Mouse (Mus musculus) CH12.LX (cell line): ENCODE results near the gene Slc45a3.

Source experiments
- BHLHE40 ChIP-seq: IDR thresholded peaks from 2 replicates; pipeline ENCODE4 v1.6.1; 2011; ENCODE audit warnings: mild to moderate bottlenecking, low read depth, low read length, improper control_type of control experiment
- CHD1 ChIP-seq: IDR thresholded peaks from 2 replicates; pipeline ENCODE4 v1.6.1; 2012; ENCODE audit warnings: low read depth, low read length, improper control_type of control experiment, inconsistent platforms
- CTCF ChIP-seq, 2 experiments: IDR thresholded peaks in 1 of 2; conservative IDR thresholded peaks in 1 of 2; 2 replicates each; pipeline ENCODE4 v1.5.1; 2011 to 2012; ENCODE audit warnings: low read depth in 2 of 2, low read length in 2 of 2, improper control_type of control experiment in 1 of 2, inconsistent platforms in 1 of 2, mild to moderate bottlenecking in 1 of 2, moderate library complexity in 1 of 2
- E2F4 ChIP-seq: IDR thresholded peaks from 2 replicates; pipeline ENCODE4 v1.6.1; 2011; ENCODE audit warnings: low read depth, low read length, improper control_type of control experiment; ENCODE audit not compliant: insufficient replicate concordance
- ELF1 ChIP-seq: IDR thresholded peaks from 2 replicates; pipeline ENCODE4 v1.6.1; 2014; ENCODE audit warnings: low read depth, mild to moderate bottlenecking, inconsistent platforms, low read length, improper control_type of control experiment
- ETS1 ChIP-seq: conservative IDR thresholded peaks from 2 replicates; pipeline ENCODE4 v1.6.1; 2012; ENCODE audit warnings: low read depth, mild to moderate bottlenecking, inconsistent platforms, low read length, improper control_type of control experiment, moderate library complexity
- JUND ChIP-seq: conservative IDR thresholded peaks from 2 replicates; pipeline ENCODE4 v1.6.1; 2011; ENCODE audit warnings: low read depth, low read length, improper control_type of control experiment
- KAT2A ChIP-seq: IDR thresholded peaks from 2 replicates; pipeline ENCODE4 v1.6.1; 2012; ENCODE audit warnings: low read length, improper control_type of control experiment, inconsistent platforms; ENCODE audit not compliant: insufficient replicate concordance
- MXI1 ChIP-seq: IDR thresholded peaks from 2 replicates; pipeline ENCODE4 v1.6.1; 2011; ENCODE audit warnings: mild to moderate bottlenecking, low read depth, low read length, improper control_type of control experiment
- NRF1 ChIP-seq: IDR thresholded peaks from 2 replicates; pipeline ENCODE4 v1.6.1; 2014; ENCODE audit warnings: low read depth, mild to moderate bottlenecking, inconsistent platforms, low read length, improper control_type of control experiment, moderate library complexity
- POLR2A ChIP-seq: IDR thresholded peaks from 2 replicates; pipeline ENCODE4 v1.6.1; 2011; ENCODE audit warnings: low read depth, mild to moderate bottlenecking, improper control_type of control experiment, low read length
- SMC3 ChIP-seq: IDR thresholded peaks from 2 replicates; pipeline ENCODE4 v1.6.1; 2011; ENCODE audit warnings: low read depth, low read length, improper control_type of control experiment
- TCF12 ChIP-seq: IDR thresholded peaks from 2 replicates; pipeline ENCODE4 v1.6.1; 2014; ENCODE audit warnings: low read depth, mild to moderate bottlenecking, inconsistent platforms, low read length, improper control_type of control experiment
- UBTF ChIP-seq: IDR thresholded peaks from 2 replicates; pipeline ENCODE4 v1.6.1; 2012; ENCODE audit warnings: low read depth, mild to moderate bottlenecking, inconsistent platforms, low read length, improper control_type of control experiment, moderate library complexity

GRCm38 (mm10) chr1:131938811-131939210 is 24.0 kb upstream of the Slc45a3 start:
- TF ChIP-seq CTCF (conservative IDR thresholded peaks at IDR 0.05 in 1 of 2, IDR thresholded peaks at IDR 0.05 in 1 of 2; ENCODE audit: low read depth in 2 of 2, low read length in 2 of 2) = no peak
- TF ChIP-seq POLR2A = no peak
- no peak for TF ChIP-seq CHD1
- no peak for TF ChIP-seq UBTF
- TF ChIP-seq ETS1 = no peak
- no peak for TF ChIP-seq ELF1
- TF ChIP-seq SMC3 = no peak
- TF ChIP-seq MXI1 = no peak
- TF ChIP-seq KAT2A = no peak
- TF ChIP-seq BHLHE40 = no peak
- no peak for TF ChIP-seq JUND
- TF ChIP-seq NRF1 = no peak
- TF ChIP-seq E2F4 = no peak
- no peak for TF ChIP-seq TCF12
